Mouse (Mus musculus) spleen, adult 12 weeks (tissue): ENCODE results near the gene Pdss1.

Experiments
- DNase-seq: peaks from one replicate; pipeline ENCODE4 v3.0.0; 2022; ENCODE audit warnings: low spot score

The Pdss1 gene

DNA sequence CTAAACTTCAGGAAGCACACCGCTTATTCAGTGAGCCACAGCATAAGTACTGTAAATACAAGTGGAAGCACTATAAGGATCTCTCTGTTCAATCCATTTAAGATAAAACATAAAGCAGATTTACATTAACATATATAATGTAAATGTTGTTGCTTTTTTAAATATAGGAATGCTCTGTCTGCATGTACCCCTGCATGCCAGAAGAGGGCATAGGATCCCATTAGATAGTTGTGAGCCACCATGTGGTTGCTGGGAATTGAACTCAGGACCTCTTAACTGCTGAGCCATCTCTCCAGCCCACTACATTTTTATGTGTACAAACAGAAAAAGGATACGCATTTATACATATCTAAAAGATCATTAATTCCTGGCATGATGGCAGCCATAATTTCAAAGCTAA lies 66.4 kb downstream of the Pdss1 start:
- no peak for DNase-seq

GRCm38 (mm10) chr2:22962242-22962641 lies 66.9 kb downstream of the Pdss1 start:
- no peak for DNase-seq

GRCm38 (mm10) chr2:22962970-22963369 lies 67.6 kb downstream of the Pdss1 start:
- DNase-seq = no peak

DNA sequence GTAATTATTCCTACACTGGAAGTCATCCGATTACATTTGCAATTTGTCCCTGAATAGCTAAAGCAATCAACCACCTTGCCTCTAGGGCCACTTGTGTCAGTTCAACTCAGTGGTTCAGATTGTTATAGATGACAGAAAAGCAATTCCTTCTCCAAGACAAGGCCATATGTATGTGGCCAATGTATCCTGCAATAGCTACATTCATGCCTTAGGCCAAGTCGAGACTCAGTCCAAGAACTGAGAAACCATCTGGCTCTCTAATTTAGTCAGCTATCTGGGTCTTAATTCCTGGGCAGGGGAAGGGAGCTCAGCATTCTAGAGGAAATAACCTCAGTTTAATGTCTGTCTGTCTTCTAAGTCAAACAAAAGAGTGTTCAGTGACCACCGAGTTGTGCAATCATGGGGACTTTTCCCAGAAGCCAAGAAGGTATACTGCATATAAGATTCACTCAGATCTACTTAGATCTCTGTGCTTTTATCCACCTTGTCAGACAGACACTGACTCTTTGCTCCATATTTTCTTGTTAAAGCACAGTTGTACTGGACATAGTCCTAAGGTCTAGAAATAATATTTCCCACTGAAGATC lies 82.2 kb downstream of the Pdss1 start:
- no peak for DNase-seq

- no peak for DNase-seq
Observed at GRCm38 (mm10) chr2:22985973-22986657, 90.8 kb downstream of the Pdss1 start.
